Mouse (Mus musculus): ENCODE measurements around the gene Lats1.
A peak's percentile ranks its signal among the peaks of the same experiment; 100 is the strongest.

Gene Lats1

GRCm38 (mm10) chr10:7680731-7681301, at the start of gene Lats1, which contains the start of gene Pcmt1:
Lats1 (plus strand) TSS chr10:7681214.
Pcmt1 (minus strand) TSS chr10:7681136.
- DNase-seq: peak; percentile 91

- no peak for DNase-seq
Observed at GRCm38 (mm10) chr10:7640366-7640765, 40.6 kb upstream of the Lats1 start.

GRCm38 (mm10) chr10:7645911-7646310, 35.1 kb upstream of the Lats1 start:
- DNase-seq: no peak

GRCm38 (mm10) chr10:7649059-7649458, 32.0 kb upstream of the Lats1 start:
- no peak for DNase-seq

GRCm38 (mm10) chr10:7651057-7651456, 30.0 kb upstream of the Lats1 start:
- DNase-seq: no peak

GRCm38 (mm10) chr10:7662471-7663141, 18.4 kb upstream of the Lats1 start:
- peak; percentile 80 for DNase-seq

GRCm38 (mm10) chr10:7663159-7664026, 17.6 kb upstream of the Lats1 start:
- peak; percentile 94 for DNase-seq

- DNase-seq: no peak
Observed at GRCm38 (mm10) chr10:7664027-7664526, 16.9 kb upstream of the Lats1 start.

GRCm38 (mm10) chr10:7664889-7665288, 16.1 kb upstream of the Lats1 start:
- DNase-seq: no peak

- DNase-seq: peak; percentile 94
Observed at GRCm38 (mm10) chr10:7667342-7667802, 13.6 kb upstream of the Lats1 start, which contains the start of gene Nup43. Nup43 (plus strand) TSS chr10:7667503.

GRCm38 (mm10) chr10:7673673-7674072, 7.3 kb upstream of the Lats1 start:
- peak; percentile 43 for DNase-seq

GRCm38 (mm10) chr10:7681343-7682025, 470 bp downstream of the Lats1 start:
- DNase-seq: peak; percentile 80

- no peak for DNase-seq
Observed at GRCm38 (mm10) chr10:7682249-7682648, 1.2 kb downstream of the Lats1 start.

GRCm38 (mm10) chr10:7686902-7687301, 5.9 kb downstream of the Lats1 start:
- DNase-seq: no peak

GRCm38 (mm10) chr10:7695286-7695685, 14.3 kb downstream of the Lats1 start:
- no peak for DNase-seq

- DNase-seq: no peak
Observed at GRCm38 (mm10) chr10:7700120-7700519, 19.1 kb downstream of the Lats1 start.

- no peak for DNase-seq
Observed at GRCm38 (mm10) chr10:7702586-7702985, 21.6 kb downstream of the Lats1 start.

GRCm38 (mm10) chr10:7710121-7710520, 29.1 kb downstream of the Lats1 start:
- DNase-seq: no peak

GRCm38 (mm10) chr10:7712506-7712905, 31.5 kb downstream of the Lats1 start:
- no peak for DNase-seq

- DNase-seq: no peak
Observed at GRCm38 (mm10) chr10:7715056-7715455, 34.0 kb downstream of the Lats1 start.

- peak; percentile 98 for DNase-seq
Observed at GRCm38 (mm10) chr10:7725751-7726500, 44.9 kb downstream of the Lats1 start, which contains the start of gene Katna1. Katna1 (plus strand) TSS chr10:7726000.

GRCm38 (mm10) chr10:7726501-7726812, 45.4 kb downstream of the Lats1 start:
- no peak for DNase-seq

Data from embryo, embryonic 11 days (tissue).